Mouse (Mus musculus) neural tube, embryonic 11.5 days (tissue): ENCODE measurements around the gene Gpr173. TPM values are rescaled to one million over a fixed set of nuclear protein-coding genes. Genes with fewer than 3 reads are reported as not detected.
"Not testable (repeated sequence)": the region's sequence is repeated elsewhere in the genome, so short reads cannot be mapped to it uniquely, and the experiment has no call there.

Source experiments
- ATAC-seq: fragments of 200-750 bp; cut with Nextera tagmentation; 2 replicates; pipeline ENCODE4 v1.8.0; 2017; ENCODE audit warnings: moderate number of reproducible peaks, mild to moderate bottlenecking, moderate TSS enrichment, moderate library complexity; ENCODE audit not compliant: insufficient read depth, low FRiP score, low TSS enrichment
- DNase-seq: peaks from one replicate; pipeline ENCODE4 v3.0.0-alpha.2; 2015; ENCODE audit warnings: low spot score
- H3K27ac ChIP-seq: fragments of 300-500 bp; sonication (generic); 2 replicates; pipeline ENCODE4 v1.5.1; 2014; ENCODE audit warnings: low read depth, mild to moderate bottlenecking, low read length
- H3K27me3 ChIP-seq: fragments of 300-500 bp; sonication (generic); 2 replicates; pipeline ENCODE4 v1.6.1; 2014; ENCODE audit warnings: mild to moderate bottlenecking, low read length, mixed read lengths; ENCODE audit not compliant: control insufficient read depth, insufficient read depth
- H3K36me3 ChIP-seq: fragments of 300-500 bp; sonication (generic); 2 replicates; pipeline ENCODE4 v1.6.1; 2014; ENCODE audit warnings: mild to moderate bottlenecking, low read length, moderate library complexity, mixed read lengths; ENCODE audit not compliant: control insufficient read depth, insufficient read depth
- H3K4me1 ChIP-seq: fragments of 300-500 bp; sonication (generic); 2 replicates; pipeline ENCODE4 v1.6.1; 2014; ENCODE audit warnings: low read length, mixed read lengths; ENCODE audit not compliant: control insufficient read depth, insufficient read depth
- H3K4me2 ChIP-seq: fragments of 300-500 bp; sonication (generic); 2 replicates; pipeline ENCODE4 v1.6.1; 2014; ENCODE audit warnings: low read depth, mild to moderate bottlenecking, moderate library complexity
- H3K4me3 ChIP-seq: fragments of 300-500 bp; sonication (generic); 2 replicates; pipeline ENCODE4 v1.5.1; 2014; ENCODE audit warnings: low read depth, low read length
- H3K9ac ChIP-seq: fragments of 300-500 bp; sonication (generic); 2 replicates; pipeline ENCODE4 v1.6.1; 2014; ENCODE audit warnings: mild to moderate bottlenecking, low read length
- H3K9me3 ChIP-seq: fragments of 300-500 bp; sonication (generic); 2 replicates; pipeline ENCODE4 v1.6.1; 2016; ENCODE audit warnings: low read length; ENCODE audit not compliant: control insufficient read depth
- WGBS: fragments of 180-500 bp; shearing (Covaris S2); extraction: QIAGEN DNeasy Blood & Tissue Kit; methylation state at CpG from one replicate; pipeline ENCODE4 v1.1.7; 2014; 5-methylcytosine and 5-hydroxymethylcytosine counted together
- polyA plus RNA-seq: library from polyadenylated mRNA; unstranded; fragments of >200 nt; fragmentation: Nextera tagmentation; extraction: Ambion mirVana; gene quantifications from 2 replicates; pipeline ENCODE4 v1.2.1, GENCODE M21; 2014

Gpr173 gene
- polyA plus RNA-seq, 1 experiment from 2014 or later = 5.8 TPM

GRCm38 (mm10) chrX:152342903-152343302 lies 25.6 kb downstream of the Gpr173 start:
- ATAC-seq = no peak
- Histone ChIP-seq H3K9ac (no peak overlapping the region), H3K36me3 (no peaks in the 10 kb centered on the region), H3K27me3 (peaks cover 44% of the 10 kb centered on the region), H3K4me3 (peak overlapping the region; percentile 18), H3K9me3 (no peaks in the 10 kb centered on the region), H3K4me1 (no peaks in the 10 kb centered on the region; the same call in 1 of the 2 replicates), H3K27ac (peak overlapping the region; percentile 70), H3K4me2 (peak overlapping the region; percentile 35)
- WGBS = 28% methylated on average over 6 of the region's 6 CpGs
- DNase-seq = no peak

GRCm38 (mm10) chrX:152342358-152342901 lies 26.1 kb downstream of the Gpr173 start, which contains the start of gene Tspyl2:
Gene Tspyl2, minus strand, starts transcription at chrX:152342425.
- no peaks in the 10 kb centered on the region for H3K9me3 ChIP-seq
- H3K9ac ChIP-seq = peak within 1 kb of the TSS; percentile 71
- ATAC-seq (peak; percentile 98), DNase-seq (peak; percentile 92)
- WGBS = 7% methylated on average over 24 of the region's 27 CpGs
- H3K36me3 ChIP-seq = no peaks in the 10 kb centered on the region
- peak within 1 kb of the TSS; percentile 51 for H3K4me2 ChIP-seq
- H3K27me3 ChIP-seq = peaks cover 47% of the 10 kb centered on the region
- H3K4me1 ChIP-seq = no peaks in the 10 kb centered on the region; the same call in 1 of the 2 replicates
- peak within 1 kb of the TSS; percentile 70 for H3K27ac ChIP-seq
- H3K4me3 ChIP-seq = peak within 1 kb of the TSS; percentile 59

- ATAC-seq = no peak
- no peaks in the 10 kb centered on the region for H3K36me3 ChIP-seq
- H3K27me3 ChIP-seq = peaks cover 40% of the 10 kb centered on the region
- peak; percentile 31 for DNase-seq
- H3K4me1 ChIP-seq = no peaks in the 10 kb centered on the region; the same call in 1 of the 2 replicates
- WGBS = 30% methylated on average over 11 of the region's 11 CpGs
- H3K4me2 ChIP-seq = peak overlapping the region; percentile 51
- H3K27ac ChIP-seq = 0 out of 2 replicates have a peak overlapping the region, but pooled peaks have one; percentile 20
- no peaks in the 10 kb centered on the region for H3K9me3 ChIP-seq
- H3K4me3 ChIP-seq = peak overlapping the region; percentile 59
- peak overlapping the region; percentile 71 for H3K9ac ChIP-seq
Measured at GRCm38 (mm10) chrX:152341496-152341895, 27.0 kb downstream of the Gpr173 start.

GRCm38 (mm10) chrX:152336546-152337332 lies 31.8 kb downstream of the Gpr173 start:
- H3K4me1 ChIP-seq = no peaks in the 10 kb centered on the region; the same call in 1 of the 2 replicates
- ATAC-seq (peak; percentile 99), DNase-seq (peak; percentile 88)
- no peaks in the 10 kb centered on the region for H3K36me3 ChIP-seq
- peak overlapping the region; percentile 49 for H3K9ac ChIP-seq
- H3K27me3 ChIP-seq = peaks cover 13% of the 10 kb centered on the region
- H3K9me3 ChIP-seq = no peaks in the 10 kb centered on the region
- peak overlapping the region; percentile 94 for H3K27ac ChIP-seq
- H3K4me3 ChIP-seq = peak overlapping the region; percentile 4; the same call in 1 of the 2 replicates
- peak overlapping the region; percentile 40 for H3K4me2 ChIP-seq
- 11% methylated on average over 33 of the region's 33 CpGs for WGBS

- H3K9ac ChIP-seq, H3K4me1 ChIP-seq, H3K27me3 ChIP-seq, H3K36me3 ChIP-seq, H3K4me2 ChIP-seq, H3K27ac ChIP-seq, DNase-seq, H3K9me3 ChIP-seq, H3K4me3 ChIP-seq: not testable (repeated sequence)
- peak; percentile 51; the same call in 1 of the 2 replicates for ATAC-seq
- WGBS = 53% methylated on average over 4 of the region's 4 CpGs
Measured at GRCm38 (mm10) chrX:152336123-152336522, 32.4 kb downstream of the Gpr173 start.

- H3K36me3 ChIP-seq, H3K27ac ChIP-seq, H3K4me2 ChIP-seq, DNase-seq, H3K4me3 ChIP-seq, H3K9ac ChIP-seq, H3K4me1 ChIP-seq, ATAC-seq, H3K9me3 ChIP-seq: not testable (repeated sequence)
- H3K27me3 ChIP-seq = peaks cover 15% of the 10 kb centered on the region
Measured at GRCm38 (mm10) chrX:152329400-152329799, 39.1 kb downstream of the Gpr173 start.

GRCm38 (mm10) chrX:152327689-152328052 lies 40.8 kb downstream of the Gpr173 start:
- Histone ChIP-seq H3K9ac (peak overlapping the region; percentile 26; the same call in 1 of the 2 replicates), H3K27ac (no peak overlapping the region), H3K36me3 (no peaks in the 10 kb centered on the region), H3K27me3 (peaks cover 15% of the 10 kb centered on the region), H3K4me1 (no peaks in the 10 kb centered on the region), H3K9me3 (no peaks in the 10 kb centered on the region), H3K4me3 (peak overlapping the region; percentile 46), H3K4me2 (peak overlapping the region; percentile 38)
- WGBS = 26% methylated on average over 8 of the region's 8 CpGs
- ATAC-seq (no peak), DNase-seq (no peak)

- Histone ChIP-seq H3K9me3 (no peaks in the 10 kb centered on the region), H3K27me3 (peaks cover 15% of the 10 kb centered on the region), H3K36me3 (no peaks in the 10 kb centered on the region), H3K9ac (peak within 1 kb of the TSS; percentile 62), H3K4me3 (peak within 1 kb of the TSS; percentile 46), H3K27ac (no peak within 1 kb of the TSS), H3K4me2 (peak within 1 kb of the TSS; percentile 42), H3K4me1 (no peaks in the 10 kb centered on the region)
- DNase-seq = peak; percentile 78
- ATAC-seq = peak; percentile 99
- WGBS = 13% methylated on average over 25 of the region's 29 CpGs
Measured at GRCm38 (mm10) chrX:152326996-152327688, 41.4 kb downstream of the Gpr173 start, which contains the start of gene Kantr. Gene Kantr, minus strand, starts transcription at chrX:152327495.
